Mouse (Mus musculus): ENCODE measurements at regions not wholly inside any gene's neighbourhood (a gene's known extent, or its start where the extent isn't known, plus 50 kb on each side); places are given as distances from the start of the nearest gene placed in this dataset.

- in situ Hi-C loops (cut with MboI; ENCODE audit: low pct_ligation_motif_present, low pct_unique_long_range_greater_than_20kb, low sequenced_read_pairs): no loop called here
- H3K36me3 ChIP-seq (replicated peaks in 1 of 2; ENCODE audit: control insufficient read depth in 1 of 2, insufficient read depth in 1 of 2, low read length in 1 of 2): no peaks in the 10 kb centered on the region
- H3K79me2 ChIP-seq (replicated peaks; ENCODE audit: control insufficient read depth, extremely low read depth, insufficient read depth, poor library complexity, severe bottlenecking): no peaks in the 10 kb centered on the region
- no peak overlapping the region for H3K27ac ChIP-seq (ENCODE audit: insufficient read depth, low read depth)
- no peak for DNase-seq (ENCODE audit: extremely low read depth)
- H3K9me3 ChIP-seq (replicated peaks; ENCODE audit: low read length): no peaks in the 10 kb centered on the region
- H3K9ac ChIP-seq (ENCODE audit: insufficient read depth, low read depth): no peak overlapping the region
- dilution Hi-C loops (cut with MboI; ENCODE audit: extremely low pct_ligation_motif_present, extremely low pct_unique_long_range_greater_than_20kb, low sequenced_read_pairs): no loop called here
- H3K27me3 ChIP-seq (replicated peaks): no peaks in the 10 kb centered on the region
- H3K4me2 ChIP-seq (ENCODE audit: insufficient read depth, low read depth, poor library complexity, severe bottlenecking): no peak overlapping the region
- TF ChIP-seq POLR2A (IDR thresholded peaks at IDR 0.05; ENCODE audit: low read depth, low read length): no peak
- no peak for TF ChIP-seq USF2 (conservative IDR thresholded peaks at IDR 0.05; ENCODE audit: low read depth, low read length)
- TF ChIP-seq ETS1 (conservative IDR thresholded peaks at IDR 0.05; ENCODE audit: low read depth, low read length): no peak
- TF ChIP-seq CHD1 (IDR thresholded peaks at IDR 0.05; ENCODE audit: low read depth, low read length): no peak
- no peak for TF ChIP-seq BHLHE40 (IDR thresholded peaks at IDR 0.05; ENCODE audit: low read depth, low read length)
- no peak for TF ChIP-seq JUN (IDR thresholded peaks at IDR 0.05; ENCODE audit: insufficient read depth, low read depth, low read length)
- no peaks in the 10 kb centered on the region for H3K4me1 ChIP-seq (ENCODE audit: control insufficient read depth in 1 of 2, insufficient read depth in 2 of 2)
- H3K4me3 ChIP-seq (replicated peaks in 1 of 3; ENCODE audit: low read depth in 2 of 3, low read length in 2 of 3, poor library complexity in 1 of 3): no peak overlapping the region
These were observed 103.4 kb upstream of the Hnrnpa3 start for GRCm38 (mm10) chr2:75555676-75556075.

GRCm38 (mm10) chr2:75556744-75557143, 102.3 kb upstream of the Hnrnpa3 start:
- Histone ChIP-seq H3K9ac (ENCODE audit: insufficient read depth, low read depth) (no peak overlapping the region), H3K9me3 (replicated peaks; ENCODE audit: low read length) (no peaks in the 10 kb centered on the region), H3K27ac (ENCODE audit: insufficient read depth, low read depth) (no peak overlapping the region), H3K36me3 (replicated peaks in 1 of 2; ENCODE audit: control insufficient read depth in 1 of 2, insufficient read depth in 1 of 2, low read length in 1 of 2) (no peaks in the 10 kb centered on the region), H3K79me2 (replicated peaks; ENCODE audit: control insufficient read depth, extremely low read depth, insufficient read depth, poor library complexity, severe bottlenecking) (no peaks in the 10 kb centered on the region), H3K27me3 (replicated peaks) (no peaks in the 10 kb centered on the region), H3K4me3 (replicated peaks in 1 of 3; ENCODE audit: low read depth in 2 of 3, low read length in 2 of 3, poor library complexity in 1 of 3) (no peak overlapping the region), H3K4me1 (ENCODE audit: control insufficient read depth in 1 of 2, insufficient read depth in 2 of 2) (no peaks in the 10 kb centered on the region), H3K4me2 (ENCODE audit: insufficient read depth, low read depth, poor library complexity, severe bottlenecking) (no peak overlapping the region)
- in situ Hi-C loops (cut with MboI; ENCODE audit: low pct_ligation_motif_present, low pct_unique_long_range_greater_than_20kb, low sequenced_read_pairs): no loop called here
- TF ChIP-seq SMC3 (IDR thresholded peaks at IDR 0.05; ENCODE audit: low read depth, low read length) (0 out of 2 replicates have a peak, but pooled peaks have one; percentile 7), SIN3A (IDR thresholded peaks at IDR 0.05; ENCODE audit: low read length) (no peak), RAD21 (IDR thresholded peaks at IDR 0.05; ENCODE audit: low read depth, low read length) (no peak; the same call in 1 of the 2 replicates), ZC3H11A (IDR thresholded peaks at IDR 0.05; ENCODE audit: low read depth, low read length) (no peak), CTCF (conservative IDR thresholded peaks at IDR 0.05 in 1 of 2, IDR thresholded peaks at IDR 0.05 in 1 of 2; ENCODE audit: low read depth in 2 of 2, low read length in 2 of 2) (peak in 1 of 2 experiments; percentile 35; a peak in 2 of 4 replicates)
- dilution Hi-C loops (cut with MboI; ENCODE audit: extremely low pct_ligation_motif_present, extremely low pct_unique_long_range_greater_than_20kb, low sequenced_read_pairs): no loop called here
- no peak for DNase-seq (ENCODE audit: extremely low read depth)

GRCm38 (mm10) chr2:75557392-75557791, 101.7 kb upstream of the Hnrnpa3 start:
- no peaks in the 10 kb centered on the region for H3K4me1 ChIP-seq (ENCODE audit: control insufficient read depth in 1 of 2, insufficient read depth in 2 of 2)
- no peak for TF ChIP-seq MAFK (IDR thresholded peaks at IDR 0.05; ENCODE audit: insufficient replicate concordance, low read length)
- TF ChIP-seq POLR2A (IDR thresholded peaks at IDR 0.05; ENCODE audit: low read depth, low read length): no peak
- H3K27me3 ChIP-seq (replicated peaks): no peaks in the 10 kb centered on the region
- DNase-seq (ENCODE audit: extremely low read depth): no peak
- H3K9me3 ChIP-seq (replicated peaks; ENCODE audit: low read length): no peaks in the 10 kb centered on the region
- dilution Hi-C loops (cut with MboI; ENCODE audit: extremely low pct_ligation_motif_present, extremely low pct_unique_long_range_greater_than_20kb, low sequenced_read_pairs) (no loop called here), in situ Hi-C loops (cut with MboI; ENCODE audit: low pct_ligation_motif_present, low pct_unique_long_range_greater_than_20kb, low sequenced_read_pairs) (no loop called here)
- no peak overlapping the region for H3K4me3 ChIP-seq (replicated peaks in 1 of 3; ENCODE audit: low read depth in 2 of 3, low read length in 2 of 3, poor library complexity in 1 of 3)
- no peaks in the 10 kb centered on the region for H3K79me2 ChIP-seq (replicated peaks; ENCODE audit: control insufficient read depth, extremely low read depth, insufficient read depth, poor library complexity, severe bottlenecking)
- no peak overlapping the region for H3K9ac ChIP-seq (ENCODE audit: insufficient read depth, low read depth)
- H3K27ac ChIP-seq (ENCODE audit: insufficient read depth, low read depth): no peak overlapping the region
- H3K36me3 ChIP-seq (replicated peaks in 1 of 2; ENCODE audit: control insufficient read depth in 1 of 2, insufficient read depth in 1 of 2, low read length in 1 of 2): no peaks in the 10 kb centered on the region
- H3K4me2 ChIP-seq (ENCODE audit: insufficient read depth, low read depth, poor library complexity, severe bottlenecking): no peak overlapping the region
